Mouse (Mus musculus) bone marrow, adult 2 months (tissue): ENCODE measurements around the gene Negr1. TPM values are rescaled to one million over a fixed set of nuclear protein-coding genes. Genes with fewer than 3 reads are reported as not detected.

Source experiments
- H3K27ac ChIP-seq: fragments of 200-500 bp; 2 replicates; pipeline ENCODE4 v1.5.1; 2012; ENCODE audit warnings: low read depth, mild to moderate bottlenecking, control low read depth, inconsistent platforms, low read length; ENCODE audit not compliant: control insufficient read depth, poor library complexity, insufficient read depth
- H3K4me1 ChIP-seq: fragments of 200-500 bp; 2 replicates; pipeline ENCODE4 v1.6.1; 2011; ENCODE audit warnings: low read length; ENCODE audit not compliant: control insufficient read depth, insufficient read depth
- H3K4me3 ChIP-seq: fragments of 200-500 bp; replicated peaks from 2 replicates; pipeline ENCODE3; 2011; ENCODE audit warnings: mild to moderate bottlenecking, low read depth, low read length, control low read depth; ENCODE audit not compliant: control insufficient read depth
- CTCF ChIP-seq: fragments of 200-500 bp; IDR thresholded peaks from 2 replicates; pipeline ENCODE4 v1.5.1; 2011; ENCODE audit warnings: low read length, control low read depth; ENCODE audit not compliant: control insufficient read depth, insufficient read depth
- POLR2A ChIP-seq: fragments of 200-500 bp; IDR thresholded peaks from 2 replicates; pipeline ENCODE4 v1.6.1; 2011; ENCODE audit warnings: low read depth, mild to moderate bottlenecking, control low read depth, low read length, borderline replicate concordance; ENCODE audit not compliant: control insufficient read depth
- WGBS: fragments of 180-500 bp; shearing (Covaris S2); methylation state at CpG from one replicate; pipeline ENCODE4 v1.1.7; 2018; 5-methylcytosine and 5-hydroxymethylcytosine counted together
- polyA plus RNA-seq: library from polyadenylated mRNA; stranded (reverse); fragments of >200 nt; gene quantifications from 2 replicates; pipeline ENCODE4 v1.2.4, GENCODE M21; 2011; ENCODE audit warnings: low replicate concordance; ENCODE audit not compliant: missing spikeins, insufficient read depth, insufficient read length

Negr1 gene
- polyA plus RNA-seq, 1 experiment = 1.8 TPM

DNA sequence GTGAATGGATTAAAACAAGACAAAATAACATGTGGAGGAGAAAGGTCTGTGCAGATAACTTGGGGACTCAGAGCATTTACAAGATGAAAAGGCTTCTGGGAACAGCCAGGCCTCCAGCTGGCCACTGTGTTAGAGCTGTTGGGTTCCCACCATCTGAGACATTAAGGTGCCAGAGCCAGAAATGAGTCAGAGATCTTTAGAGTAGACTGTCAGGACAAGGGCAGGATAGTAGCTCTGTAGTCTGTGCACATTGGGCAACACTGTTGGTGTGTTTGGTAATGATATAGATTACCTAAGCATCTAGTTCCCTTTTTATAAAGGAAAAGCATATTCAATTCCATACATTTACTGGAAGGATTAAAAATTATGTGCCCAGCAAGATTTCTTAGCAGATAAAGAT, 710.8 kb downstream of the Negr1 start:
- TF ChIP-seq POLR2A = no peak
- no peak for TF ChIP-seq CTCF
- Histone ChIP-seq H3K4me1 (no peaks in the 10 kb centered on the region), H3K27ac (no peak overlapping the region), H3K4me3 (no peak overlapping the region)

DNA sequence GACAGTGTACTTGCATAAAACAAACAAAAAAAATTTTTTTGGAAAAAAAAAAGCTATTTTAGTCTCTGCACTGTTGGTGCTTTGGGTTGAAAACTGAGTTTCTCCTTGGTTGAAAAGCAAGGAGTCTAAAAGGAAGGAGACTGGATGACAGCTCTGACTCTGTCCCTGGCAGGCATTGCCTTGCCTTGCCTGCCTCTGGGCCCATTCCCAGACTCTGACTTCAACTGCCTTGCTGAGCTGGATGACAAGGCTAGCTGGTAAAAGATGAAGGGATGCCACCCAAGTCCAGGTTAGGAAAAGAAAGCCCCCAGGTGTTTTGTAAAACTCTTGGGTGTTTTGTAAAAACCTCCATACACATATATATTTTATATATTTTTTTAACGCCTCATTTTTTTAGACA, 712.5 kb downstream of the Negr1 start:
- TF ChIP-seq POLR2A (no peak), CTCF (no peak)
- Histone ChIP-seq H3K4me3 (no peak overlapping the region), H3K27ac (no peak overlapping the region), H3K4me1 (no peaks in the 10 kb centered on the region)
- WGBS = 72% methylated on average over 1 of the region's 1 CpGs

DNA sequence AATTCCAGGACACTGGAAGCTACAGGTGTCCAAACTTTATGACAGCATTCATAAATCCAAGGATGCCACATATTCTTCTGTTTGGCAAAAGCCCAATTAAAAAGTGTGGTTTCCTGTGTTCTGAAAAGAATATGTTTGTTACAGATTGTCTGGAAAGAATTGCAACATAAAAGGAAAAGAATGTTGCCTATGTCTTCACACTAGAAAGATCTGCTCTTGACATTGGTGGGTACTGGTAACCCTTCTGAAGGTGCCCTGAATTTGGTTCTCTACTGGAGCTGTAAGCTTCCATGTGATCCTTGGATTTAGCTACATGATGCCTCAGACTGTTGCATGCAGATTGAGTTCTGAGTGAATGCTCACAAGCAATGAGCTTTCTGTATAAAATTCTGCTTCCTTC, 718.1 kb downstream of the Negr1 start:
- TF ChIP-seq CTCF = no peak
- no peak for TF ChIP-seq POLR2A
- H3K4me3 ChIP-seq = no peak overlapping the region
- H3K27ac ChIP-seq = no peak overlapping the region
- H3K4me1 ChIP-seq = peaks cover 3% of the 10 kb centered on the region; the same call in 1 of the 2 replicates

DNA sequence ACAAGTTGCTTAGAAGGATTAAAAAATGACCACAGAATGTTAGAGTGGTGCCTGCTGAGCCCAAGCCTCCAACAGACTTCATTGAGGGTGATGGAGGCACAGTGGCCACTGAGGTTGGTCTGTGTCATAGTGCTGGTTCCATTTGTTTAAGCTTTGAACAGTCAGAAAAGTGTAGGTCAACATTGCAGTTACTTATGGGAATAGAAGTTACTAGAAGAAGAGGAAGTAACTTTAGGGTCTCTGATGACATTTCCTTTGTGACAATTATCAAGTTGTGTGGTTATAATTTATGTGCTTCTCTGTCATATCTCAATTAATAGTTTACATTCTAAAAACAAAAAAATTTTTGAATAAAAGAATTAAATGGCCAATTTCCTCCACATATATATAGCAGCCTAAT, 719.7 kb downstream of the Negr1 start:
- Histone ChIP-seq H3K27ac (no peak overlapping the region), H3K4me3 (no peak overlapping the region), H3K4me1 (peaks cover 3% of the 10 kb centered on the region; the same call in 1 of the 2 replicates)
- TF ChIP-seq POLR2A (no peak), CTCF (no peak)

DNA sequence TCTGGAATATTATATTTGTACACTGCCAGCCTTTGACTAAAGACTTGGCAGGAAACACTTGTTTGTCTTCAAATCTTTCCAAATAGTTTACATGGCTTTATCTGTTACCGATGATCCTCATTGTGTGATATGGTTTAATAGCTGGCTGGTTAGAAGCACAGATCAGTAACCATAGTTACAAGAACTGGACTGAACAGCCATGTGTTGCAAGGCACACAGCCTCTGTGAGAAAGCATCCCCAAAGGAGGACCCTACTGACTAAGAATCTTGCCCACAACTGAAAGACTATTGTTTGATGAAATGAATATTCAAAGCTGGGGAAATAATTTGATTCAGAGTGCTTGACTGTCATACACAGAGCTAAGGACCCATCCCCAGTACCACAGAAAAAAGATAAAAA, 729.7 kb downstream of the Negr1 start:
- Histone ChIP-seq H3K27ac (no peak overlapping the region), H3K4me1 (no peaks in the 10 kb centered on the region), H3K4me3 (no peak overlapping the region)
- WGBS = 88% methylated on average over 1 of the region's 1 CpGs
- TF ChIP-seq POLR2A = no peak
- TF ChIP-seq CTCF = no peak

DNA sequence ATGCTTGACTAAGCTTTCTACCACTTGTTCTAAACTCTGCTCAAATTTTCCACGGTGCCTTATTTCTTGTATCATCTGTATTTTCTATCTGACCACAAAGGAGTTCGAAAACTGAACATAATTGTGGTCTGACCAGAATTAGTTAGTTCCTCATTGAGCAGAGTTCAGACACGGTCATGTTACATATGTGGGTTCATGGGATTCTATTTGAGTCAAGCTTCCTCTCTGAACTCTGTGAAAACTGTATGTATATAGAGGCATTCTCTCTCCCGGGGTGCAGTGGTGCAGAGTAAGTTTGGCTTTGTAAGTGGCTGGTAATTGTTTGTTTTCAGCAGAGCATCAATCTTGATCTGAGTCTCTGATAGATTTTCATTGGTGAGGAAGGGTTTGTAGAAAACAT, 735.6 kb downstream of the Negr1 start:
- TF ChIP-seq POLR2A = no peak
- TF ChIP-seq CTCF = no peak
- Histone ChIP-seq H3K4me3 (no peak overlapping the region), H3K4me1 (no peaks in the 10 kb centered on the region), H3K27ac (no peak overlapping the region)
- 1% methylated on average over 4 of the region's 4 CpGs for WGBS

DNA sequence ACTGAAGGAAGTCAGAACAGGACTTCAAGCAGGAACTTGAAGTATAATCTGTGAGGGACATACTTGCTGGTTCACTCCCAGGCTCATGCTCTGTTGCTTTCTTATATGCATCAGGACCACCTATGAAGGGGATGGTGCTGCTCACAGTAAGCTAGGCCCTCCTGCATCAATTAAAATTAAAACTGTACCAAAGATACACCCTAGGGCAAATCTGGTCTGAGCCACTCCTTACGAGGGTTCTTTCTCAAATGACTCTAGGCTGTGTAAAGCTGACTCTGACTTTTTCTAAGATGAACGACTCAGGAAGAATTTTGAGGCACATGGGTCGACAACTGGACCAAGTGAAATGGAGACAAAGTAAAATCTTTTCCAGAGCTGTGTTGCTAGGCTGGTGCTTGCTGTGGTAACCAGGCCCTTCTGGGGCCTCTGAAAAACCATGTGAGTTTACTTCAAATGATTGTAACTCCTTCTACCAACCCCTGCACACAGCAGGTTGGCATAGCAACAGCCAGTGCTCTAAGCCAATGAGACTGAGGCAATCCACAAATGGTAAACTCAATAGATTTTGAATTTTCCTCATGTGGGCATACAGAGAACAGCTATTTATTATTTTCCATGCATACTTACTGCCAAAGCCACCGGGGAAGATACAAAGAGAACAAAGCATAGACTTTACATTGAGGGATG, 742.0 kb downstream of the Negr1 start:
- TF ChIP-seq POLR2A (no peak), CTCF (no peak)
- Histone ChIP-seq H3K27ac (no peak overlapping the region), H3K4me3 (no peak overlapping the region), H3K4me1 (no peaks in the 10 kb centered on the region)
- 62% methylated on average over 4 of the region's 4 CpGs for WGBS

DNA sequence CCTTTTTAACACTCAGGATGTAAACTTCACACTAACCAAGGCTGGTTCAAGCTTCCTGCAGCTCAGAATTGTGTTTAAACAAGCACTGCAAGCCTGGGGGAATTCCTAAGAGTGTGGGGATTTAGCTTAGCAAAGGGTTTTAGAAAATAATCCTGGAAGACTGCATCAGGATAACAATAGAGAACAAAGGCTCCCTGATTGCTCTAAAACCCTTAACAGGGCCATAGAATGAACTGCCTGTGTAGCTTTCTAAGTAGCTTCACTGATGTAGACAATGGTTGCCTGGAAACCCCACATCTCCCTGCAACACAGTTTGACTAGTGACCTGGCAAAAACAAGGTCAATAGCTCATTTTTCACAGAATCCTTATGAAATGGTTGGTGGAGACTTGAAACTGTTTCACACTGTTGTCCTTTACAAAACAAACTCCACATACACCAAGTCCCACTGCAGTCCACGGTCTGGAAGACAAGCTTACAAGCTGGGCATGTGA, 759.5 kb downstream of the Negr1 start:
- TF ChIP-seq POLR2A = no peak
- TF ChIP-seq CTCF = no peak
- H3K27ac ChIP-seq = no peak overlapping the region
- no peaks in the 10 kb centered on the region for H3K4me1 ChIP-seq
- WGBS = 62% methylated on average over 1 of the region's 1 CpGs
- H3K4me3 ChIP-seq = no peak overlapping the region

DNA sequence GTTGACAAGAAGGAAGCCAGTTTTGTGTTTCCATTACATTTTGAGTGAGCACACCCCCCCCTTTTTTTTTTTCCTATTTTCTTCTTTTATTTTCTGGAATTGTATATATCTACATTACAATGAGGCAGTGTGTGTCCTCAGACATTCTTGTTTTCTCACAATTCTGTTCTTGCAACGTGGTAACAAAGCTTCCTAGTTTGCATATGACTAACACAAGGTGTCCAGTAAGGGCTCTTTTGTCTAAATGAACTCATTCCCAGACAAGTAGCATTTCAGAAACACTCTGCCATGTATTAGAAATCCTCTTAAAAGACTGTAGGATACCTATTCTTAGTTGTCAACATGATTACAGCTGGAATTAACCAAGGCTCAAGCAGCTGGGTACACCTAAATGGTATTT, 760.2 kb downstream of the Negr1 start:
- Histone ChIP-seq H3K4me3 (no peak overlapping the region), H3K4me1 (no peaks in the 10 kb centered on the region), H3K27ac (no peak overlapping the region)
- TF ChIP-seq POLR2A = no peak
- no peak for TF ChIP-seq CTCF
- WGBS = 69% methylated on average over 1 of the region's 1 CpGs
